Mouse (Mus musculus): ENCODE measurements at regions not wholly inside any gene's neighbourhood (a gene's known extent, or its start where the extent isn't known, plus 50 kb on each side); places are given as distances from the start of the nearest gene placed in this dataset.

DNA sequence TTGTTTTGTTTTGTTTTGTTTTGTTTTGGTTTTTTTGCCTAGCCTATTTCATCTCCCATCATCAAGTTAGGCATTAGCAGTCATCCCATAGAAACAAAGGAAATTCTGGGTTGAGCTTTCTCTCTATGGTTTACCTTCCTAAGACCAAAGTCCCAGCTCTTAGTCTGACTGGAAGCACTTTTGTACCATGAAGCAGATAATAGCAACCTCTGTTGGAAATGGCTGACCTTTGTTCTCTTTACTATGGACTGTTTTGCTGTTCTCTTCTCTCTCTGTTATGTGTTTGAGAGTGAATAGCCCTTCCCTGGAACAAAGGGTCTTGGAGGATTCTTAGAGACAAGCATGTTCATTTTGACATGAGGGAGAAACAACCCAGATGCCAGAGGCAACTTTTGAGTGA is 1681.7 kb upstream of the 5930422O12Rik start:
- no peak for DNase-seq (ENCODE audit: low spot score in 2 of 2)

DNA sequence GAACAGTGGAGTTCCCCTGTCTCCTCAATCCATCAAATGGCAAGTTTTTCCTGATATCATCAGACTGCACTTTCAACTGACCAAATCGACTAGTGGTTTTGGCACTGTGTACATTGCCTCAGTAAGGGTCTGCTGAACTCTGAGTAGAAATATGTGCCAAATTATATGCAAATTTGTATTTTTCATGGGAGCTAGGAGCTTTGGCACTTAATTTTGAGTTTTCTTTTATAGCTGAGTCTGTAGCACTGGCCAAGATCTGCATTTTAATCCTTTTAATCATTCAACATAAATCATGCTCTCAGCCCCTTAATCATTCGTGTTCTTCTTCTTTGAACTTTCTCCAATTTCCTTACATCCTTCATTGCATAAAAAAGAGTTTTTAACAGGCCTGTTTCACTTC is 1678.5 kb upstream of the 5930422O12Rik start:
- DNase-seq (ENCODE audit: low spot score in 2 of 2) = no peak

DNA sequence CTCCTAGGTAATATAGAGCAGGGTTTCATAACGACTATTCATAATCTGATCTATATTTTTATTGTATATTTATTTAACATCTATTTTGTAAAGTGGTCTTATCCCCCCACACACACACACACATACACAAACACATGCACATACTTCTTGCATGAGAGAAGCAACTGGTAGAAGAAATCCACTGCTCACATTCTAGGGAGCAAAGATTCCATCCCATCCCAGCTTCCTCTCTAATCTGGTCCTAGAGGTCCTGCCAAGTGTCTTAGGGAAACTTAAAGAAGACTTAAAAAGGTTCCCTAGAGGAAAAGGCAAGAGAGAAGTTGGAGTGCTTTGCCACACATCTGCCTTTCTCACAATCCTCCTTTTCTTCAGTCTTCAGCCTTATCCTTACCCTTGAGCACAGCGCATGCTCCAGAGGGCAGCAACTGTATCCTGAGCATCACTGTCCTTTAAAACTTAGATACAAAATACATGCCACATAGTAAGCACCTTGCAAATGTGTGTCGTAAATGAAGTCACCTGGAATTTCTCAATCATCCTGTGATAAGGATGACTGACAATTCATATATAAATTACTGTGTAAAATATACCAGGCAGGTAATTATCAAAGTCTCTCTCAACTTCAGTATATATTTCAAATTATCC is 1677.9 kb upstream of the 5930422O12Rik start:
- DNase-seq (ENCODE audit: low spot score in 2 of 2) = no peak

DNA sequence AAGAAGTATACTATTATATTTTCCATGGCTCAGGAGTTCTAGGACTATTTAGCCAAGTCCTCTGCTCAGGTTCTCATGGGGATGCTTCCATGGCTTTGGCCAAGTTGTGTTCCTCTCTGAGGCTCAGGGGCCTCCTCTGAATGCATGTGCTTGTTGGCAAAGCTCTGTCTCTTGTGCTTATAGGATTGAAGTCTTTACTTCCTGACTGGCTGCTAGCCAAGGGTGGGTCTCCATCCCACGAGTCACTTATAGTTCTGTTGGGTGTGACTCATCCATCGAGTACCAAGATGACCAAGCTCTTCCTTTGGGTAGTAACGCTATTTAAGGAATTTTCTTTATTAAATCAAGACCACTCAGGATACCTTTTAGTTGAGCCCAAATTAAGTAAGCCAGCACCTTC is 1672.8 kb upstream of the 5930422O12Rik start:
- no peak for DNase-seq (ENCODE audit: low spot score in 2 of 2)

DNA sequence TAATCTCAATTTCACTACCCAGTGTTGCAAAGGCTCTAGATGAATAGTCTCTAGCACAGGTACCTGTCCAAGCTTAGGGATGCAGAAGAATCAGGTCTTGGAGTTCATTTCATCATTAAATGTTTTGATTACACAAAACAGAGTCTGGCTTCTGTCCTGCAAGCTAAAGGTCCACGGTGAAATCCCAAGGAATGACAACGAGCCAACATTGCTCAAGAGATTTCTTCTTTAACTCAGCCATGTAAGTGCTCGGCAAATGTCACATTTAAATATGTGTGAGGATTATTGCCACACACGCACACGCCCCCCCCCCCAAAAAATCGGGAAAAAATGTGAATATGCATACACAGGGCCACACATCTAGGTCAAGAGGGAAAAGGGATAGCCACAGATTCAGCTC is 1666.4 kb upstream of the 5930422O12Rik start:
- DNase-seq (ENCODE audit: low spot score in 2 of 2) = no peak

All from layer of hippocampus, adult 8-10 months (tissue).